Mouse (Mus musculus) embryonic facial prominence, embryonic 14.5 days (tissue): ENCODE data around the gene Rbck1. TPM values are rescaled to one million over a fixed set of nuclear protein-coding genes. Genes with fewer than 3 reads are reported as not detected.

Experiments
- ATAC-seq: fragments of 200-750 bp; cut with Nextera tagmentation; 2 replicates; pipeline ENCODE4 v1.8.0; 2017; ENCODE audit warnings: low read depth, moderate number of reproducible peaks, moderate TSS enrichment
- DNase-seq: peaks from one replicate; pipeline ENCODE4 v3.0.0-alpha.2; 2015; ENCODE audit warnings: low spot score
- H3K27ac ChIP-seq: fragments of 300-500 bp; sonication (generic); replicated peaks from 2 replicates; pipeline ENCODE4 v1.5.1; 2014; ENCODE audit warnings: low read depth, mild to moderate bottlenecking, low read length, moderate library complexity
- H3K27me3 ChIP-seq: fragments of 300-500 bp; sonication (generic); replicated peaks from 2 replicates; pipeline ENCODE4 v1.6.1; 2014; ENCODE audit warnings: low read length; ENCODE audit not compliant: control insufficient read depth, insufficient read depth
- H3K36me3 ChIP-seq: fragments of 300-500 bp; sonication (generic); 2 replicates; pipeline ENCODE4 v1.6.1; 2014; ENCODE audit warnings: low read length, mixed read lengths; ENCODE audit not compliant: control insufficient read depth, insufficient read depth
- H3K4me1 ChIP-seq: fragments of 300-500 bp; sonication (generic); 2 replicates; pipeline ENCODE4 v1.6.1; 2014; ENCODE audit warnings: antibody characterized with exemption, low read length; ENCODE audit not compliant: control insufficient read depth, insufficient read depth
- H3K4me2 ChIP-seq: fragments of 300-500 bp; sonication (generic); 2 replicates; pipeline ENCODE4 v1.6.1; 2014; ENCODE audit warnings: low read depth, mild to moderate bottlenecking, low read length, moderate library complexity, mixed read lengths
- H3K4me3 ChIP-seq: fragments of 300-500 bp; sonication (generic); 2 replicates; pipeline ENCODE4 v1.5.1; 2014; ENCODE audit warnings: low read depth, mild to moderate bottlenecking, low read length
- H3K9ac ChIP-seq: fragments of 300-500 bp; sonication (generic); 2 replicates; pipeline ENCODE4 v1.6.1; 2014; ENCODE audit warnings: low read depth, mild to moderate bottlenecking, low read length, moderate library complexity, mixed read lengths
- H3K9me3 ChIP-seq: fragments of 300-500 bp; sonication (generic); 2 replicates; pipeline ENCODE4 v1.6.1; 2016; ENCODE audit warnings: low read length; ENCODE audit not compliant: control insufficient read depth
- WGBS: fragments of 180-500 bp; shearing (Covaris S2); extraction: QIAGEN DNeasy Blood & Tissue Kit; methylation state at CpG from one replicate; pipeline ENCODE4 v1.1.7; 2014; 5-methylcytosine and 5-hydroxymethylcytosine counted together
- polyA plus RNA-seq: library from polyadenylated mRNA; unstranded; fragments of >200 nt; fragmentation: Nextera tagmentation; extraction: Ambion mirVana; gene quantifications from 2 replicates; pipeline ENCODE4 v1.2.1, GENCODE M21; 2014

Rbck1 gene
- polyA plus RNA-seq, result 79.5 and 82.2 TPM in 2 replicates

DNA sequence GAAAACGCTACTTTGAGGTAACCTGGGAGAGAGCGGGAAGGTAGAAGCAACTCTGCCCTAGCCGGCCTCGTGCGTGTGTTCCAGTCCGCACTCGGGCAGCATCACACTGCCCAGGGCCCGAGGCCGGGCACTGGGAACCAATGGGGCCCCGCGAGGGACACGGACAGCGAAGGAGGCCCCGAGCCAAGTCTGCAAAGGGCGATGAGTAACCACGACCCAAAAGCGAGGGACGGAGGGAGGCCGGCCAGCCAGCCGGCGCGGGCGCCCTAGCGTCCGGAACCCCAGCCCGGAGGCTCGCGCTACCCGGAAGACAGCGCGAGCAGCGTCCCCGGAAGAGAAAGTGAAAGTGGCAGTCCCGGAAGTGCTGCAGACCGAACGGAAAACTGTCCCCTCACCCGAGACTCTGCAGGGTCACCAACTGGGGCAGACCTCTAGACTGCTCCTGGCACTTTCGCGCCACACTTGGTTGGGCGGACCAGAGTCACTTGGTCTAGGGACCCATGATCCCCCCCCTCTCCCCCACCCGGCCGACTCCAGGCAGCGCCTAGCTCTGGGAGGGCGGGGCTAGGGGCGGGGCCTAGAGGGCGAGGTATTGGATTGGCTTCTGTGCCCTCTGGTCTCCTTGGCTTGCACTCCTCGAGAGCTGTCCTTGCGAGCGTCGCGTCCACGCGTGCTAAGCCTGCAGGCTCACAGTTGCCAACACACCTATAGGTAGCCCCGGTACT lies at the start of gene Rbck1:
TSS of gene Rbck1 (minus strand) at position 553 of the 725 bp plus-strand sequence.
- peak within 1 kb of the TSS; percentile 86 for H3K27ac ChIP-seq
- peaks cover 11% of the 10 kb centered on the region for H3K4me1 ChIP-seq
- ATAC-seq, result peak; percentile 96
- H3K9me3 ChIP-seq, result no peaks in the 10 kb centered on the region
- 0% methylated on average over 25 of the region's 54 CpGs for WGBS
- H3K4me3 ChIP-seq, result peak within 1 kb of the TSS; percentile 81
- peak; percentile 94 for DNase-seq
- no peaks in the 10 kb centered on the region for H3K27me3 ChIP-seq
- peak within 1 kb of the TSS; percentile 91 for H3K9ac ChIP-seq
- H3K4me2 ChIP-seq, result peak within 1 kb of the TSS; percentile 87
- peaks cover 25% of the 10 kb centered on the region for H3K36me3 ChIP-seq

DNA sequence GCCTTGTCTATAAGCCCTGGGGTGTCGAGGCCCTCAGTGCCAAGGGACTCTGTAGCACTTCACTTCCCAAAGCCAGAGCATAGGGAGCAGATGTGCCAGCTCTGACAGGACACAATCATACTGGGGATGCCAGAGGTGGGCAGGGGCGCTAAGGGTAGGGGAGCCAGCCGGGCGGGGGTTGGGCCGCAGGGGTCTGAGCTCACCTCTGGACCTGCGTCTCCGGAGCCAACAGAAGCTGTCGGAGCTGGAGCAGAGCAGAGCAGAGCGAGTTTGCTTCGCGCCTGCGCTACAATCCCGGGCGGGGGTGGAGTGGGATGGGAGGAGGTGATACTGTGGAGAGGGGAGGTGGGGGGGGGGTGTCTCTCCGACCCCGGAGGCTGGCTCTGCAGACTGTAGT lies 43.9 kb upstream of the Rbck1 start, which contains the start of gene Nrsn2:
TSS of gene Nrsn2 (minus strand) at position 294 of the 397 bp plus-strand sequence.
- peaks cover 7% of the 10 kb centered on the region; the same call in 1 of the 2 replicates for H3K4me1 ChIP-seq
- H3K36me3 ChIP-seq, result no peaks in the 10 kb centered on the region
- ATAC-seq, result peak; percentile 79
- no peak within 1 kb of the TSS; the same call in 1 of the 2 replicates for H3K27ac ChIP-seq
- 4% methylated on average over 10 of the region's 16 CpGs for WGBS
- peak; percentile 36 for DNase-seq
- H3K4me3 ChIP-seq, result peak within 1 kb of the TSS; percentile 25
- no peaks in the 10 kb centered on the region for H3K9me3 ChIP-seq
- peaks cover 8% of the 10 kb centered on the region; the same call in 1 of the 2 replicates for H3K27me3 ChIP-seq
- peak within 1 kb of the TSS; percentile 49 for H3K4me2 ChIP-seq
- peak within 1 kb of the TSS; percentile 57; the same call in 1 of the 2 replicates for H3K9ac ChIP-seq

GRCm38 (mm10) chr2:152375652-152376344 lies 43.3 kb upstream of the Rbck1 start:
- Histone ChIP-seq H3K9ac (peak overlapping the region; percentile 57; the same call in 1 of the 2 replicates), H3K27ac (no peak overlapping the region; the same call in 1 of the 2 replicates), H3K36me3 (no peaks in the 10 kb centered on the region), H3K9me3 (no peaks in the 10 kb centered on the region), H3K4me2 (peak overlapping the region; percentile 49), H3K4me1 (peaks cover 7% of the 10 kb centered on the region; the same call in 1 of the 2 replicates), H3K4me3 (peak overlapping the region; percentile 25), H3K27me3 (peaks cover 8% of the 10 kb centered on the region; the same call in 1 of the 2 replicates)
- DNase-seq, result peak; percentile 30
- peak; percentile 67; the same call in 1 of the 2 replicates for ATAC-seq
- WGBS, result 6% methylated on average over 18 of the region's 21 CpGs

DNA sequence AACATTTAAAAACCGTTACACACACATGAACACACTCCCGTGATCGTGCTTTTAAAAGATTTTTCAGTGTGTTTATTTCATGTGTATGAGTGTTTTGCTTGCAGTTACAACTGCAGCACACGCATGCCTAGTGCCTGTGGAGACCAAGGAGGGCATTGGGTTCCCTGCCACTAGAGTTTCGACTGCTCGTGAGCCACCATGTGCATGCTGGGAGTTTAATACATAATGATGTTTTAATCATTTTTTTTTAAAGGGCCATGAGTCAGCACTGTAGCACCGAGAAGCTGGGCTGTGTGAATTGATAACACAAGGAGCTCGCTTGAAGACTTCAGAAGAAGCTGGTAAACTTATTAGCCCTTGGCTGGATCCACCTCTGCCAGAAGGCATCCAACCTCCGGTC lies 41.1 kb upstream of the Rbck1 start:
- no peak overlapping the region for H3K4me3 ChIP-seq
- peaks cover 8% of the 10 kb centered on the region; the same call in 1 of the 2 replicates for H3K27me3 ChIP-seq
- H3K4me1 ChIP-seq, result peaks cover 7% of the 10 kb centered on the region; the same call in 1 of the 2 replicates
- ATAC-seq (no peak), DNase-seq (no peak)
- no peak overlapping the region for H3K9ac ChIP-seq
- 76% methylated on average over 9 of the region's 9 CpGs for WGBS
- no peak overlapping the region for H3K4me2 ChIP-seq
- H3K9me3 ChIP-seq, result no peaks in the 10 kb centered on the region
- H3K27ac ChIP-seq, result no peak overlapping the region
- no peaks in the 10 kb centered on the region for H3K36me3 ChIP-seq

DNA sequence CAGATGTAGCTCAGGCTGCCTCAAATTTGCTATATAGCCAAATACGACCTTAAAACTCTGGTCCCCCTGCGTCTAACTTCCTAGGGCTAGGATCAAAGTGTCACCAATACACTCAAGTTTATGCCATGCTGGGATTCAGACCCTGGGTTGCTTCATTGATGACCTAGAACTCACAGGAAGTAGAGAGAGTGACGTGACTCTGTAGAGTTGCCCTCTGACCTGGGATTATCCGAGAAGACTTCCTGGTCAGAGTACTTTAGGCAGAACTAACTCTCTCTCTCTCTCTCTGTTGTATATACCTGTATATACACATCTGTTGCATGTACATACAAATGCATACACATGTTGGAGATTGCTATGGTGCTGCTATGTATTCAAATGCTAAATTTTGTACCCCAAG lies 40.2 kb upstream of the Rbck1 start:
- Histone ChIP-seq H3K4me1 (peaks cover 7% of the 10 kb centered on the region; the same call in 1 of the 2 replicates), H3K9me3 (no peaks in the 10 kb centered on the region), H3K9ac (no peak overlapping the region), H3K4me2 (no peak overlapping the region), H3K27ac (no peak overlapping the region), H3K4me3 (no peak overlapping the region), H3K36me3 (no peaks in the 10 kb centered on the region), H3K27me3 (peaks cover 8% of the 10 kb centered on the region; the same call in 1 of the 2 replicates)
- DNase-seq, result no peak
- no peak for ATAC-seq
- 59% methylated on average over 4 of the region's 4 CpGs for WGBS

DNA sequence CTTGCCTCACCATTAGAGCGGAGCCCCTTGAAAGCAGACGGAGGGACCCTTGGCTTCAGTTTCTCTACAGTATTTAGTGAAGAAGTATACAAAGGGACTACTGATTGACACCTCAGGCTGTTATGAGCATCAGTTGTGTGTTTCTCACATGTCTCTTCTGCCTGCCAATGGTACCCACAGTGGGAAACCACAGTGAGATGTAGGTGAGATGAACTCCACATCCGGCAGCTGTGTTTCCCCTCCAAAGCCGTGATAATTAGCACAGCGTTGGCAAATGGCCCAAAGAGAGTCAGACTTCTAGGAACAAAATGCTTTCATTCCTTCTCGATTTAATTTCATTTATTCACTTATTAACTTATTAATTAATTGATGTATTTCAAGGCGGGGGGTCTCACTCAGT lies 39.7 kb upstream of the Rbck1 start:
- Histone ChIP-seq H3K4me2 (no peak overlapping the region), H3K4me1 (peaks cover 7% of the 10 kb centered on the region; the same call in 1 of the 2 replicates), H3K9me3 (no peaks in the 10 kb centered on the region), H3K27me3 (peaks cover 8% of the 10 kb centered on the region; the same call in 1 of the 2 replicates), H3K4me3 (no peak overlapping the region), H3K36me3 (no peaks in the 10 kb centered on the region), H3K27ac (no peak overlapping the region), H3K9ac (no peak overlapping the region)
- no peak for ATAC-seq
- 79% methylated on average over 7 of the region's 7 CpGs for WGBS
- no peak for DNase-seq

GRCm38 (mm10) chr2:152368532-152369140 lies 36.2 kb upstream of the Rbck1 start:
- no peak overlapping the region for H3K27ac ChIP-seq
- DNase-seq (peak; percentile 78), ATAC-seq (peak; percentile 67; the same call in 1 of the 2 replicates)
- no peaks in the 10 kb centered on the region for H3K4me1 ChIP-seq
- no peaks in the 10 kb centered on the region for H3K36me3 ChIP-seq
- no peak overlapping the region for H3K9ac ChIP-seq
- no peak overlapping the region for H3K4me3 ChIP-seq
- H3K9me3 ChIP-seq, result no peaks in the 10 kb centered on the region
- peak overlapping the region; percentile 35; the same call in 1 of the 2 replicates for H3K4me2 ChIP-seq
- no peaks in the 10 kb centered on the region for H3K27me3 ChIP-seq
- 27% methylated on average over 14 of the region's 14 CpGs for WGBS

- 77% methylated on average over 5 of the region's 5 CpGs for WGBS
- Histone ChIP-seq H3K4me2 (no peak overlapping the region), H3K27ac (no peak overlapping the region)
Measured at GRCm38 (mm10) chr2:152367917-152368316, 35.5 kb upstream of the Rbck1 start.

More at GRCm38 (mm10) chr2:152367917-152368316, 35.5 kb upstream of the Rbck1 start:
- Histone ChIP-seq H3K4me3 (no peak overlapping the region), H3K9me3 (no peaks in the 10 kb centered on the region), H3K4me1 (no peaks in the 10 kb centered on the region), H3K9ac (no peak overlapping the region), H3K27me3 (no peaks in the 10 kb centered on the region), H3K36me3 (no peaks in the 10 kb centered on the region)
- no peak for DNase-seq
- no peak for ATAC-seq
